Mouse (Mus musculus) layer of hippocampus, adult 8-10 months (tissue): Measurements from ENCODE around the gene Rab5c. TPM values are rescaled to one million over a fixed set of nuclear protein-coding genes. Genes with fewer than 3 reads are reported as not detected.

Source experiments
- DNase-seq, 2 experiments: peaks; one replicate each; pipeline ENCODE4 v3.0.0; 2022; ENCODE audit warnings: low spot score in 2 of 2
- total RNA-seq, 4 experiments: library from RNA; stranded (reverse); gene quantifications; 2 replicates each; pipeline ENCODE4 v1.2.4; 2022

Gene Rab5c
- total RNA-seq, 4 experiments from 2014 or later, result 134 to 163 (median 148) TPM

GRCm38 (mm10) chr11:100702081-100702851 is 35.7 kb downstream of the Rab5c start:
- DNase-seq, result peak in 1 of 2 experiments; percentile 57

GRCm38 (mm10) chr11:100701301-100701700 is 36.7 kb downstream of the Rab5c start:
- DNase-seq, result no peak

GRCm38 (mm10) chr11:100700710-100701109 is 37.3 kb downstream of the Rab5c start:
- no peak for DNase-seq

- no peak for DNase-seq
Observed at GRCm38 (mm10) chr11:100697921-100698320, 40.1 kb downstream of the Rab5c start.

- DNase-seq, result peak in 1 of 2 experiments; percentile 78
Observed at GRCm38 (mm10) chr11:100694926-100695325, 43.1 kb downstream of the Rab5c start.

- DNase-seq, result no peak
Observed at GRCm38 (mm10) chr11:100693154-100693553, 44.9 kb downstream of the Rab5c start.

GRCm38 (mm10) chr11:100692164-100692616 is 45.8 kb downstream of the Rab5c start, which contains the start of gene Zfp385c:
Zfp385c (minus strand) TSS chr11:100692455.
- no peak for DNase-seq

GRCm38 (mm10) chr11:100690389-100690788 is 47.6 kb downstream of the Rab5c start:
- DNase-seq, result peak in 1 of 2 experiments; percentile 6

GRCm38 (mm10) chr11:100688443-100688842 is 49.6 kb downstream of the Rab5c start:
- no peak for DNase-seq

- no peak for DNase-seq
Observed at GRCm38 (mm10) chr11:100687265-100687664, 50.8 kb downstream of the Rab5c start.

- DNase-seq, result no peak
Observed at GRCm38 (mm10) chr11:100685371-100685770, 52.6 kb downstream of the Rab5c start.

- no peak for DNase-seq
Observed at GRCm38 (mm10) chr11:100684084-100684483, 53.9 kb downstream of the Rab5c start.

GRCm38 (mm10) chr11:100682526-100682925 is 55.5 kb downstream of the Rab5c start:
- DNase-seq, result no peak

GRCm38 (mm10) chr11:100681826-100682225 is 56.2 kb downstream of the Rab5c start:
- DNase-seq, result no peak

- DNase-seq, result peak in 1 of 2 experiments; percentile 14
Observed at GRCm38 (mm10) chr11:100677810-100678209, 60.2 kb downstream of the Rab5c start.

GRCm38 (mm10) chr11:100673169-100673568 is 64.8 kb downstream of the Rab5c start:
- no peak for DNase-seq

GRCm38 (mm10) chr11:100671956-100672355 is 66.1 kb downstream of the Rab5c start:
- no peak for DNase-seq

- DNase-seq, result no peak
Observed at GRCm38 (mm10) chr11:100671049-100671448, 67.0 kb downstream of the Rab5c start.

Other genes with a start within 250 kb of the Rab5c start
- gene Acly, start 210.2 kb downstream of the Rab5c start, total RNA-seq, result 100 to 1,000 TPM; 121 to 136 (median 128) TPM
- gene Ttc25, start 192.6 kb downstream of the Rab5c start, total RNA-seq, result 1 to 10 TPM in 3 of 4 experiments, under 1 TPM in 1; 0.71 to 1.9 (median 1.6) TPM
- 100 to 1,000 TPM; 162 to 216 (median 203) TPM for gene Cnp, start 163.3 kb downstream of the Rab5c start, total RNA-seq
- 10 to 100 TPM; 11.7 to 13.4 (median 12.1) TPM for gene Nkiras2, start 119.0 kb downstream of the Rab5c start, total RNA-seq
- 100 to 1,000 TPM; 255 to 304 (median 273) TPM for gene Dnajc7, start 118.0 kb downstream of the Rab5c start, total RNA-seq
- gene Zfp385c, start 45.8 kb downstream of the Rab5c start, total RNA-seq, result under 1 TPM in 3 of 4 experiments, not detected in 1; 0.16 to 0.41 (median 0.18) TPM
- gene Dhx58, start 33.9 kb downstream of the Rab5c start, total RNA-seq, result 1 to 10 TPM; 2.7 to 5.3 (median 3.4) TPM
- gene Kat2a, start 25.8 kb downstream of the Rab5c start, total RNA-seq, result 10 to 100 TPM; 50.9 to 62.0 (median 58.0) TPM
- not detected for gene Hspb9, start 24.4 kb downstream of the Rab5c start, total RNA-seq
- 1 to 10 TPM; 2.3 to 3.4 (median 2.7) TPM for gene Kcnh4, start 21.7 kb upstream of the Rab5c start, total RNA-seq
- gene Hcrt, start 24.7 kb upstream of the Rab5c start, total RNA-seq, result not detected
- 1 to 10 TPM; 6.2 to 7.7 (median 6.9) TPM for gene Ghdc, start 32.7 kb upstream of the Rab5c start, total RNA-seq
- 10 to 100 TPM; 13.3 to 18.4 (median 15.6) TPM for gene Stat5b, start 112.5 kb upstream of the Rab5c start, total RNA-seq
- 1 to 10 TPM; 2.5 to 3.8 (median 2.8) TPM for gene Stat5a, start 121.1 kb upstream of the Rab5c start, total RNA-seq
- gene Stat3, start 201.3 kb upstream of the Rab5c start, total RNA-seq, result 10 to 100 TPM; 42.9 to 75.3 (median 52.9) TPM
- gene Cavin1, start 232.7 kb upstream of the Rab5c start, total RNA-seq, result 10 to 100 TPM; 15.4 to 22.1 (median 18.9) TPM